Mouse (Mus musculus): Measurements from ENCODE around the gene Mgat4c.
"Not testable (repeated sequence)": the region's sequence is repeated elsewhere in the genome, so short reads cannot be mapped to it uniquely, and the experiment has no call there.

Gene Mgat4c

GRCm38 (mm10) chr10:102435467-102435866 is 754.2 kb downstream of the Mgat4c start:
- peak; percentile 9 for TF ChIP-seq CTCF (conservative IDR thresholded peaks at IDR 0.05; ENCODE audit: low read length)
- H3K4me1 ChIP-seq (replicated peaks; ENCODE audit: low read depth, low read length); H3K27me3 ChIP-seq (ENCODE audit: insufficient read depth, low read length); H3K9me3 ChIP-seq (ENCODE audit: low read length); H3K4me3 ChIP-seq (replicated peaks; ENCODE audit: low read length); H3K36me3 ChIP-seq (ENCODE audit: insufficient read depth, low read length): not testable (repeated sequence)
